Mouse (Mus musculus) MEL (cell line): ENCODE results near the gene Elmod3.

ENCODE experiments used
- CTCF ChIP-seq, 3 experiments: IDR thresholded peaks in 2 of 3; conservative IDR thresholded peaks in 1 of 3; 2 replicates each; pipeline ENCODE4 v1.5.1; 2011 to 2012; ENCODE audit warnings: low read length in 3 of 3, low read depth in 2 of 3, mild to moderate bottlenecking in 2 of 3, improper control_type of control experiment in 1 of 3, inconsistent platforms in 1 of 3, mixed read lengths in 1 of 3, moderate library complexity in 1 of 3; ENCODE audit not compliant: control insufficient read depth in 1 of 3, insufficient read depth in 1 of 3, poor library complexity in 1 of 3, severe bottlenecking in 1 of 3
- HCFC1 ChIP-seq: IDR thresholded peaks from 2 replicates; pipeline ENCODE4 v1.6.1; 2012; ENCODE audit warnings: low read depth, mild to moderate bottlenecking, inconsistent platforms, low read length, improper control_type of control experiment, moderate library complexity
- KAT2A ChIP-seq: conservative IDR thresholded peaks from 2 replicates; pipeline ENCODE4 v1.6.1; 2012; ENCODE audit warnings: low read depth, low read length, improper control_type of control experiment, inconsistent platforms
- POLR2A ChIP-seq, 2 experiments: IDR thresholded peaks; 2 replicates each; pipeline ENCODE4 v1.6.1; 2011 to 2012; ENCODE audit warnings: low read length in 2 of 2, mild to moderate bottlenecking in 2 of 2, control low read depth in 1 of 2, improper control_type of control experiment in 1 of 2, low read depth in 1 of 2, moderate library complexity in 1 of 2; ENCODE audit not compliant: control insufficient read depth in 1 of 2, insufficient read depth in 1 of 2, poor library complexity in 1 of 2

DNA sequence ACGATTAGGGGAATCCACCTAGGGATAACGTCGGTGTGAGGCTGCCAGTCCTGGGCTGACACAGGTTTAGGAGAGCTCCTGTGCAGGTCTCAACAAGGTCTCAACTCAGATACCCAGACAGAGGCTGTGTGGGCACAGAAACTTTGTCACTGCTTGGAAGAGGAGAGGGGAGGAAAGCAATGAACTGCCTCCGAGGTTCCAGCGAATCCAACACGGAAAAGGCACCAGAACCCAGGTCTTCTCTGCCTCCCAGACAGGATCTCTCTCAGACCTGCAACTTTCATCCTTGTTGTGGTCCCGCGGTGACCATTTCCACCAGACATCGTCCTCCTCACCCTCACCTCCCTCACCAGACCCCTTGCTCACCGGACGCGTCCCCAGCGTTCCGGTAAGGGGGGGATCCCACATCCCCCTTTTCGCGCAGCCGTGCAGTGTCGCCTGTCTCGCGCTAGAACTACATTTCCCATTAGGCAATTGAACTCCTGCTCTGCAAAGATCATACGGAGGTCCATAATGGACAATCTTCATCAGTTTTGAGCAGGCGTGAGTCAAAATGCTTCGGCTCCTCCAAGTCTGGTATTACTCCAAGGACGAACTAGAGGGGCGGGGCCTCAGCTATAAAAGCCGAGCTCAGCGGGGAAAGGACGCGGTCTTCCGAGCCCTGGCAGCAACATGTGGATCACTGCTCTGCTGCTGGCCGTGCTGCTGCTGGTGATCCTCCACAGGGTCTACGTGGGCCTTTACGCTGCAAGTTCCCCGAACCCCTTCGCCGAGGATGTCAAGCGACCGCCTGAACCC, at the start of gene Elmod3, which contains the start of gene Retsat:
- TF ChIP-seq CTCF (IDR thresholded peaks at IDR 0.05 in 2 of 3, conservative IDR thresholded peaks at IDR 0.05 in 1 of 3; ENCODE audit: control insufficient read depth in 1 of 3, insufficient read depth in 1 of 3, low read depth in 2 of 3, low read length in 3 of 3, poor library complexity in 1 of 3, severe bottlenecking in 1 of 3) (no peak), POLR2A (IDR thresholded peaks at IDR 0.05; ENCODE audit: control insufficient read depth in 1 of 2, insufficient read depth in 1 of 2, low read depth in 1 of 2, low read length in 2 of 2, poor library complexity in 1 of 2) (peak; percentile 96 to 100), KAT2A (peak; percentile 98), HCFC1 (peak; percentile 100)
